Mouse (Mus musculus) liver, embryonic 12.5 days (tissue): ENCODE results near the gene Duoxa1. TPM values are rescaled to one million over a fixed set of nuclear protein-coding genes. Genes with fewer than 3 reads are reported as not detected.
A peak's percentile ranks its signal among the peaks of the same experiment; 100 is the strongest.

Experiments
- ATAC-seq: fragments of 200-750 bp; cut with Nextera tagmentation; 2 replicates; pipeline ENCODE4 v1.8.0; 2017; ENCODE audit warnings: moderate number of reproducible peaks, mild to moderate bottlenecking, moderate library complexity
- H3K27ac ChIP-seq: fragments of 300-500 bp; sonication (generic); 2 replicates; pipeline ENCODE4 v1.5.1; 2016; ENCODE audit warnings: mild to moderate bottlenecking
- H3K27me3 ChIP-seq: fragments of 300-500 bp; sonication (generic); replicated peaks from 2 replicates; pipeline ENCODE4 v1.6.1; 2016; ENCODE audit warnings: mild to moderate bottlenecking, moderate library complexity
- H3K36me3 ChIP-seq: fragments of 300-500 bp; sonication (generic); 2 replicates; pipeline ENCODE4 v1.6.1; 2016; ENCODE audit warnings: mild to moderate bottlenecking, moderate library complexity
- H3K4me1 ChIP-seq: fragments of 300-500 bp; sonication (generic); 2 replicates; pipeline ENCODE4 v1.6.1; 2016
- H3K4me2 ChIP-seq: fragments of 300-500 bp; sonication (generic); 2 replicates; pipeline ENCODE4 v1.6.1; 2016; ENCODE audit warnings: mild to moderate bottlenecking, moderate library complexity
- H3K4me3 ChIP-seq: fragments of 300-500 bp; sonication (generic); 2 replicates; pipeline ENCODE4 v1.5.1; 2016; ENCODE audit warnings: mild to moderate bottlenecking, moderate library complexity
- H3K9ac ChIP-seq: fragments of 300-500 bp; sonication (generic); 2 replicates; pipeline ENCODE4 v1.6.1; 2016; ENCODE audit warnings: mild to moderate bottlenecking, moderate library complexity
- H3K9me3 ChIP-seq: fragments of 300-500 bp; sonication (generic); replicated peaks from 2 replicates; pipeline ENCODE4 v1.6.1; 2016; ENCODE audit warnings: mild to moderate bottlenecking, moderate library complexity
- WGBS: fragments of 180-500 bp; shearing (Covaris S2); methylation state at CpG from one replicate; pipeline ENCODE4 v1.1.7; 2016; ENCODE audit not compliant: insufficient replicate concordance; 5-methylcytosine and 5-hydroxymethylcytosine counted together
- polyA plus RNA-seq: library from polyadenylated mRNA; unstranded; fragments of >200 nt; fragmentation: Nextera tagmentation; extraction: Ambion mirVana; gene quantifications from 2 replicates; pipeline ENCODE4 v1.2.1, GENCODE M21; 2016

The Duoxa1 gene
- polyA plus RNA-seq, 1 experiment from 2014 or later: not detected

DNA sequence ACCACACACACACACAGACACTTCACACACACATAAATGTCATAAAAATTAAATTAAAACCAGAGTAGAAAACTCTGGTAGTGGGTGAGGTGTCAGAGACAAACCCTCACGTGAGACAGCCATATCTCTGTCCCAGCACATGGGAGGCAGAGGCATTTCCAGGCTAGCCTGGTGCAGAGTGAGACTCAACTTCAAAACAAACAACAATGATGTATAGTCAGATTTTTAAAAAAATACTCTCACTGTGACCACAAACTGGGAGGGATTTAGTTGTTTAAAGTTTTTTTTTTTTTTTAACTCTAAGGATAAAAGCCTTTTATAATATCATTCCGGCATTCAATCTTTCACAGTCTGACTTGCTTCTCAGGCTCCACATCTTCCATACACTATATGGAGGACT, 11.8 kb upstream of the Duoxa1 start:
- Histone ChIP-seq H3K27me3 (peaks cover 7% of the 10 kb centered on the region; the same call in 1 of the 2 replicates), H3K4me2 (no peak overlapping the region), H3K9ac (no peak overlapping the region), H3K4me3 (no peak overlapping the region), H3K4me1 (no peaks in the 10 kb centered on the region), H3K36me3 (no peaks in the 10 kb centered on the region), H3K27ac (no peak overlapping the region), H3K9me3 (no peaks in the 10 kb centered on the region)
- ATAC-seq: no peak
- WGBS: 64% methylated on average over 2 of the region's 2 CpGs

DNA sequence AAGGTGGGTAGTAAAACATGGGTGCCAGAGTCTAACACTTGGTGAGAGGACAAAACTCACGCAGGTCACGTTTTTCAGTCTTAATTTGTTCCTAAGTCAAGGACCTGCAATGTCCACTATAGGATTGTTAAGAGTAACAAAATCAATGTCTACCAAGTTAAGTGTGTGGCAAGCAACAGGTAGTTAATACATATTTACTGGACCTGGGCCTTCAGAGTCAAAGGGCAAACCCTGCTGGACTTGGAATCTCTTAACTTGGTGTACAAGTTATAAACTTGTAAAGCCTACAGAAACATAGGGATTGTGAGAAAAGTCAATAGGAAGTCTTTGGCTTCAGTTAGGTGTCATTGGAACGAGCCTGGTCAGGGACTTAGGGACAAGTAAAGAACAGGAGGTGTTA, 11.1 kb upstream of the Duoxa1 start:
- 48% methylated on average over 3 of the region's 3 CpGs for WGBS
- Histone ChIP-seq H3K9ac (no peak overlapping the region), H3K4me1 (no peaks in the 10 kb centered on the region)

DNA sequence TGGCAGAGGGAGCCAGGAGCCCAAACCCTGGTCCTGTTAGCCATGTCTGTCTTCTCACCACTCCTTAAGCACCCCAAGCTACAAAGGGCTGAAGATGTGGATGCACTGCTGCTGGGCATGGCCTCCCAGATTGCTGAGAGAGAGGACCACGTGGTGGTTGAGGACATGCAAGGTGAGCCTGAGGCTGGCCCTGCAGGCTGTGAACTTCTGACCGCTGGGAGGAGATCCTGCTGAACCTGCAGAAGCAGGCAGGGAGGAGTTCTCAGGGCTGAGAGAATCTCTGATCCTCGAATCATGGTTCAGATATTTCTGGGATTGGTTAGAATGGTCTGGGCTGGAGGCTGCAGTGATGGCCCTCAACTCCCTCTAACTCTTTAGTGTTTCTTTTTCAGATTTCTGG, 10.4 kb upstream of the Duoxa1 start:
- Histone ChIP-seq H3K36me3 (no peaks in the 10 kb centered on the region), H3K27me3 (peaks cover 12% of the 10 kb centered on the region; the same call in 1 of the 2 replicates), H3K9me3 (no peaks in the 10 kb centered on the region), H3K27ac (no peak overlapping the region), H3K4me1 (no peaks in the 10 kb centered on the region), H3K4me2 (no peak overlapping the region), H3K4me3 (no peak overlapping the region), H3K9ac (no peak overlapping the region)
- no peak for ATAC-seq
- WGBS: 32% methylated on average over 3 of the region's 3 CpGs

More for the DNA sequence above, 11.1 kb upstream of the Duoxa1 start:
- Histone ChIP-seq H3K4me3 (no peak overlapping the region), H3K27ac (no peak overlapping the region), H3K4me2 (no peak overlapping the region), H3K36me3 (no peaks in the 10 kb centered on the region), H3K9me3 (no peaks in the 10 kb centered on the region), H3K27me3 (peaks cover 7% of the 10 kb centered on the region; the same call in 1 of the 2 replicates)
- ATAC-seq: no peak

DNA sequence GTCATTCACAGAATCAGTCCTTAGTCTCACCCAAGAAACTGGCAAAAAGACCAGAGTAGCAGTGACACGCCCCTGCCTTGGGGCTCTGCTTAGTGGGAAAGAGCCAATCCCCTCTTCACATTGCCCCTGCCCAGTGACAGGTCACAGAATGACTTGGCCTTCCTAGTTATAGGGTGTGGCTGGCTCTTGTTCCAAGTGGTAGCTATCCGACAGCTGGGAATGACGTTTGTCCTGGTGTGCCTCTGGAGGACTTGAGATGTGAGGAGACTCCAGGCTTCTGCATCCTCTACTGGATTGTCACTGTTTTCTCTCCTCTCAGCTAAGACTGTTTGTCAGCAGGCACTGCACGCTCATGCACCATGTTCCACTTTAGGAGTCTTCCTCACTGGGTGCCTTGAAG, 3.9 kb upstream of the Duoxa1 start:
- H3K4me2 ChIP-seq: no peak overlapping the region
- no peak overlapping the region for H3K9ac ChIP-seq
- no peak overlapping the region for H3K4me3 ChIP-seq
- H3K27me3 ChIP-seq: peaks cover 68% of the 10 kb centered on the region
- H3K9me3 ChIP-seq: no peaks in the 10 kb centered on the region
- no peaks in the 10 kb centered on the region for H3K36me3 ChIP-seq
- 64% methylated on average over 4 of the region's 4 CpGs for WGBS
- no peaks in the 10 kb centered on the region; the same call in 1 of the 2 replicates for H3K4me1 ChIP-seq
- H3K27ac ChIP-seq: no peak overlapping the region
- ATAC-seq: no peak

GRCm38 (mm10) chr2:122315372-122315771, 1.8 kb upstream of the Duoxa1 start, which contains the start of gene Duox1:
Gene Duox1, plus strand, starts transcription at chr2:122315672.
- no peak for ATAC-seq
- Histone ChIP-seq H3K36me3 (no peaks in the 10 kb centered on the region), H3K9me3 (no peaks in the 10 kb centered on the region), H3K27ac (no peak within 1 kb of the TSS), H3K4me1 (no peaks in the 10 kb centered on the region; the same call in 1 of the 2 replicates), H3K9ac (no peak within 1 kb of the TSS), H3K4me2 (no peak within 1 kb of the TSS), H3K27me3 (peaks cover 87% of the 10 kb centered on the region), H3K4me3 (no peak within 1 kb of the TSS)
- 69% methylated on average over 7 of the region's 7 CpGs for WGBS

DNA sequence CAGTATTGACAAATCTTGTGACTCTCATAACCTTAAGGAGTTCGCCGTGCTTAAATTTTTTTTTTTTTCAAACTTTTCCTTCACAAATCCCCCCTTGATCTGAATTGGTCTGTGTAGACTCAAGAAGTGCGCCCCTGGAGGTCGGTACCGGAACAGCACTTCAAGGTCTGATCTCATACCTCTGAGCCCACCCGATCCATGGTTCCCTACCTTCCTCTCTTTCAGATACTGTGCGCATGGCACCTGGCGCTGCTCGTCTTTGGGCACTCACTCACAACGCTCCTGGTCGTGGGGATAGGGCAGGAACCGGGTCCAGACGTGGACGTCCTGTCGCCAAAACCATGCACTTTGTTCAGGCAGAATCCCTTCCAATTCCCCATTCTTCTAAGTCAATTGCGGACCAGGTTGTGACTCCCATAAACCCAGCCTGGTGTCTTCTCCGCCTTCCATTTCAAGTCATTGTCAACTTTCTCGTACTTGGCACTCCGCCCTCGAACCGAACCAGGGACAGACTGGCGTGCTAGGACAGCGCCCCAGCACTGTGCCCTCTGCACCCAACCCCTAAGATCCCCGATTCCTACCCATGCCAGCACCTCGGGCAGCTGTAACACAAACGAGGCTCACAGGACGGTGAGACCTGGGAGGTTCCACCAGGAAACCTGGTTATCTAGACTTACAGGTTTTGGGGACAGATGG, 660 bp downstream of the Duoxa1 start:
- H3K9ac ChIP-seq: no peak overlapping the region
- H3K9me3 ChIP-seq: no peaks in the 10 kb centered on the region
- H3K4me1 ChIP-seq: no peaks in the 10 kb centered on the region; the same call in 1 of the 2 replicates
- peak overlapping the region; percentile 45 for H3K4me2 ChIP-seq
- H3K27me3 ChIP-seq: peaks cover 96% of the 10 kb centered on the region
- H3K4me3 ChIP-seq: 0 out of 2 replicates have a peak overlapping the region, but pooled peaks have one; percentile 8
- H3K27ac ChIP-seq: no peak overlapping the region
- WGBS: 7% methylated on average over 27 of the region's 27 CpGs
- no peak for ATAC-seq
- H3K36me3 ChIP-seq: no peaks in the 10 kb centered on the region

DNA sequence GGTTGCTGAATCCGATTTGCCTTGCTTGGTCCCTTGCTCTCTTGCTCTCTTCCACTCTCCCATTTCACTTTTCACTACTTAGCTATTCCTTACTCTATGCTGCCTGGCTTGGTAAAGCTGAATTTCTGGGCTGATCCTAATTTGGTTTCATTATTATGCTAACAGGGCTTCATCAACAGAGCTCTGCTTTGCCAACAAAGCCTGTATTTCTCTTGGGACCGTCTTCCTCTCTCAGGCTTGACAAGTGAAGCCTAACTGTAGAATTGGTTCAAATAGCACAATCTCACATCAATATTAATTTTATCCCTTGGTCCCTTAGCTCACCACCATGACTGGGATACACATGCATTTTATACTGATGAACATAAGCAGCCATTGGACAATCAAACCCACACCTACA, 2.0 kb downstream of the Duoxa1 start:
- Histone ChIP-seq H3K27me3 (peaks cover 96% of the 10 kb centered on the region), H3K4me1 (no peaks in the 10 kb centered on the region; the same call in 1 of the 2 replicates), H3K4me2 (no peak overlapping the region), H3K4me3 (no peak overlapping the region), H3K36me3 (no peaks in the 10 kb centered on the region), H3K9ac (no peak overlapping the region), H3K9me3 (no peaks in the 10 kb centered on the region), H3K27ac (no peak overlapping the region)
- no peak for ATAC-seq
- 47% methylated on average over 2 of the region's 2 CpGs for WGBS

- Histone ChIP-seq H3K4me3 (no peak overlapping the region), H3K27ac (no peak overlapping the region), H3K9ac (no peak overlapping the region), H3K4me2 (no peak overlapping the region), H3K4me1 (no peaks in the 10 kb centered on the region; the same call in 1 of the 2 replicates), H3K36me3 (no peaks in the 10 kb centered on the region), H3K27me3 (peaks cover 97% of the 10 kb centered on the region), H3K9me3 (no peaks in the 10 kb centered on the region)
- no peak for ATAC-seq
- 37% methylated on average over 3 of the region's 3 CpGs for WGBS
Measured at GRCm38 (mm10) chr2:122309647-122310046, 3.9 kb downstream of the Duoxa1 start.

GRCm38 (mm10) chr2:122306184-122306583, 7.3 kb downstream of the Duoxa1 start:
- peaks cover 98% of the 10 kb centered on the region for H3K27me3 ChIP-seq
- H3K9ac ChIP-seq: no peak overlapping the region
- no peak overlapping the region for H3K4me2 ChIP-seq
- no peaks in the 10 kb centered on the region for H3K36me3 ChIP-seq
- ATAC-seq: no peak
- H3K9me3 ChIP-seq: no peaks in the 10 kb centered on the region
- H3K4me1 ChIP-seq: peaks cover 6% of the 10 kb centered on the region
- H3K27ac ChIP-seq: no peak overlapping the region
- WGBS: 38% methylated on average over 4 of the region's 4 CpGs
- H3K4me3 ChIP-seq: no peak overlapping the region

GRCm38 (mm10) chr2:122305097-122305892, 8.2 kb downstream of the Duoxa1 start:
- Histone ChIP-seq H3K27me3 (peaks cover 98% of the 10 kb centered on the region), H3K4me2 (no peak overlapping the region), H3K4me3 (no peak overlapping the region), H3K9ac (no peak overlapping the region), H3K4me1 (peaks cover 9% of the 10 kb centered on the region), H3K9me3 (no peaks in the 10 kb centered on the region), H3K36me3 (no peaks in the 10 kb centered on the region), H3K27ac (no peak overlapping the region)
- no peak for ATAC-seq
- 68% methylated on average over 16 of the region's 16 CpGs for WGBS

DNA sequence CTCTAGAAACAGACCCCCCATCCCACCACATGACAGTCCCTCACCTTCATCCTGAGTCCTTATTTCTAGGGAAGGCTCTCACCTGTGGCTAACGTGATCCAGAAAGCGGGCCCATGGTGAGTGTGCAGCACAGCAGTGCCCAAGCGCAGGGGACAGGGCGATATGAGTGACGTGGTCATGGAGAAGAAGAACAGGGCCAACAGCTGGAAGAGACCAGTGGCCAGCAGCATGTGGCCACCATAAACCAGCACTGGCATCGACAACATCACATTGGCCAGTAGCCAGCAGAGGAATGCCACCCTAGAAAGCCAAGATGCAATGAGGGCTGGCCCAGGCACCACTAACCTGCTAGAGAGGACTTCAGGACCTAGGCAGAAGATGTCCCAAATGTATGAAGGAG, 9.0 kb downstream of the Duoxa1 start:
- peaks cover 100% of the 10 kb centered on the region for H3K27me3 ChIP-seq
- H3K27ac ChIP-seq: no peak overlapping the region
- no peaks in the 10 kb centered on the region for H3K9me3 ChIP-seq
- peaks cover 9% of the 10 kb centered on the region for H3K4me1 ChIP-seq
- ATAC-seq: no peak
- no peaks in the 10 kb centered on the region for H3K36me3 ChIP-seq
- no peak overlapping the region for H3K4me2 ChIP-seq
- H3K9ac ChIP-seq: no peak overlapping the region
- no peak overlapping the region for H3K4me3 ChIP-seq
- 58% methylated on average over 6 of the region's 6 CpGs for WGBS

GRCm38 (mm10) chr2:122302574-122303241, 10.8 kb downstream of the Duoxa1 start:
- Histone ChIP-seq H3K9me3 (no peaks in the 10 kb centered on the region), H3K4me1 (peaks cover 9% of the 10 kb centered on the region), H3K4me3 (no peak overlapping the region), H3K27ac (no peak overlapping the region), H3K9ac (no peak overlapping the region), H3K4me2 (no peak overlapping the region), H3K27me3 (peaks cover 100% of the 10 kb centered on the region), H3K36me3 (no peaks in the 10 kb centered on the region)
- WGBS: 6% methylated on average over 9 of the region's 9 CpGs
- ATAC-seq: no peak
